Mouse (Mus musculus) thymus, postnatal 4 days (tissue): ENCODE results near the gene Sec61a1.
A peak's percentile ranks its signal among the peaks of the same experiment; 100 is the strongest.

Experiments used
- DNase-seq: peaks from one replicate; pipeline ENCODE4 v3.0.0; 2021

Gene Sec61a1

GRCm38 (mm10) chr6:88515971-88516370 is 2.7 kb downstream of the Sec61a1 start:
- DNase-seq: peak; percentile 1

GRCm38 (mm10) chr6:88514546-88514945 is 4.2 kb downstream of the Sec61a1 start:
- no peak for DNase-seq

DNA sequence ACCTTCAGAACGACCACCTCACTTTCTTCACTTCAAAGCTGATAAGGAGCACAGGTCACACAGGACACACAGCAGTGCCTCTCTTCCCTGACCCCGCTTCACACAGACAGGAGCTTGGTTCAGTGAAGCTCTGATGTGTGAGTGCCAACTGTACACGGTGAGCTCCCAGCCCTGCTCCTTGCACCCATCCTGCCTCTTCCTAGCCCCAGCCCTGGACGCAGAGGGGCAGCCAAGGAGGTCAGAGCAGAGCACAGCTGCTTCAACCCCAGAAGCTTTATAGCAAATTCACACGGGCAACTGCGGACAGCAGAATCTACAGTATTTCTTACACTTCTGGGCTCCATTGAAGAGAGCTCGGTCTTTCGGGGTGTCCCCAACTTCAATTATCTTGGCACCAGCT is 4.7 kb downstream of the Sec61a1 start:
- no peak for DNase-seq

- DNase-seq: no peak
These were observed 15.7 kb downstream of the Sec61a1 start for GRCm38 (mm10) chr6:88503044-88503443.

DNA sequence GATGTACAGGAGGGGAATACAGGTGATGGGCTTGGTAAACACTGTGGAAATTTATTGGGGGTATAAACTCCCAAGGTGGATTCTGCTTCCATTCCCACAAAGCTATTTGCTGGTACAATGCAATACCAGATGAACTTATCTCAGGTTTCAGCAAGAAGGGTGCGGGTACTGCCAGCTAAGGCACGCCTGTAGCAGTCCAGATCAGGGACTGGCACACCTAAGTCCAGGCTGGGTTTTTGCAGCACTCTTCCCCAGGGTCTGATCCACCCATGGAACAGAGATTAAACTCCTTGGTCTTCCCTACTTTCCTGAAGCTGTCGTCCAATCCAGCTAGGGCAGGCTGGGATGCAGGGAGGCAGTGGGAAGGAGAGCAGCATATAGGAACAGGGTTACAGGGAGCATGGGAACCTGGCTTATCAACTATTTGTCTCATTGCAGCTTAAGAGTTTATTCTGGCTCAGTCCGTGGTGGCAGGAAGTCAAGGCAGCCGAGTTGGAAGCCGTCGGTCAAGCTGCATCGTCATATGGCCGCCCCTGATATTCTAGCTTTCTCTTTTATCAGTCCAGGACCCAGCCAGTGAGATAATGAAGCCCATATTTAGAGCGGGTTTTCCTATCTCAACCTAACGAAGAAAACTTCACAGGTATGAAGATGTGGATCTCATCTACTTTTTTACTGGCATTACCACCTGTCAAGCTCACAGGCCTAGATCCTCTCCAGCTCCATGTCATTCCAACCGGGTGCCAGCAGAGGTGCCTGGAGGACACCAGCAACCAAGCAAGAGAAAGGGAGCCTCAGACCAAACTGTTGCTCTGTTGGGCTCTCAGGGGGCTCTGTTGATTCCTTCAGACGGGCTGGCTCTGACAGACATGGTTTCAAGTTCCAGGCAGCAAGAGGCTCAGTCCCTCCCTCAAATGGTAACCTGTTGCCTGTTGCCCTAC is 16.4 kb downstream of the Sec61a1 start:
- no peak for DNase-seq

DNA sequence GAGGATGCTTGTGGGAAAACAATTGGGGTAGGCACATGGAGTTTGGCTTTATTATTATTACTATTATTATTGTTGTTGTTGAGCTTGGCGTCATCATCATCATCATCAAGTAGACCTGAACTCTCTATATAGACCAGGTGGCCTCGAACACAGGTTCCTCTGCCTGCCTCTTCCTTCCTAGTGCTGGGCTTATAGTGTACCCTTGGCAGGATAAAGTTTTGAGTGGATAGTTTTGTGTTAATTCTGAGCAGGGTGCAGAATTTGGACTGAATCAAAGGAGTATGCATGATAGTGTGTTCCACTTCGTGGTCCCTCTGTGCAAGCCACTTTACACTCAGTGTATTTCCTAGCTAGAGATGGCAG is 18.3 kb downstream of the Sec61a1 start:
- no peak for DNase-seq

DNA sequence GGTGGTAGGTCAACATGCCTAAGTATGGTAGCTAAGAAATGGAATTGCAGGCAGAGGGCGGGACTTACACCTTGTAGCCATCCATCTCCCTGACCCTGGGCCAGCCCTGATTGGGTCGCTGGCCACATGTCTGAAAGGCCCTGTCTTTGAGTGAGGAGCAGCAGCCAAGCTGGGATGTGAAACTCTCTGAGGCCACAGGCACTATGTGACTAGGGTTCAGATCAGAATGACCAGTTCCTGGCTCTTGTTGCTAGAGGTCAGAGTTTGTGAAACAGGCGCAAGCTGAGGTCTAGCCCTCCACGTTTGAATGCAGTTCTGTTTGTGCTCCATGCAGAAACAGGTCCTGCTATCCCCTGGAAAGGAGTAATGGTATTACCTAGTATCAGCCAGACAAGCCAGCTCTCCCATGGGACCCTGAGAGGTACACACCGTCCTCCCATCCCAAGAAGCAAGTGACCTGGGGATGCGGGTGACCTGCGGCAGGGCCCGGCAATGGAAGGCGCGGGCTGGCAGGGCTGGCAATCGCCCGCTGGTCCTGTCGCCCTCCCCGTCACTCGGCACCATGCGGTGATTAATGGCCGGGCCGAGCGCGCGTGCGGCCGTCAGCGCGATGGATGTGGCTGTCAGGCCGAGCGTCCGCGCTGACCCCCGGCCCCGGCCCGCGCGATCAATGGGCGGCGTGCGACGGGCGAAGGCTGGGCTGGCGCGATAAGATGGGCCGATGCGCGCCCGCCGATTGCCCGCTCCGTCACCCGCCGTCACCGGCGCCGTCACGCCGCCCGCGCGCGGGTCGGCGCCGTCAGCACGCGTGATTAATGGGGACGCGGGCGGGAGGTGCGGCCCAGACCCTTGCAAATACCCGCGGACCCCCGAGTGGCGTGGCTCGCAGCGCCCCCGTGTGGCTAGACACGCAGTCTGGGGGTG is 19.0 kb downstream of the Sec61a1 start:
- DNase-seq: peak; percentile 83

GRCm38 (mm10) chr6:88493712-88494111 is 25.0 kb downstream of the Sec61a1 start:
- no peak for DNase-seq

DNA sequence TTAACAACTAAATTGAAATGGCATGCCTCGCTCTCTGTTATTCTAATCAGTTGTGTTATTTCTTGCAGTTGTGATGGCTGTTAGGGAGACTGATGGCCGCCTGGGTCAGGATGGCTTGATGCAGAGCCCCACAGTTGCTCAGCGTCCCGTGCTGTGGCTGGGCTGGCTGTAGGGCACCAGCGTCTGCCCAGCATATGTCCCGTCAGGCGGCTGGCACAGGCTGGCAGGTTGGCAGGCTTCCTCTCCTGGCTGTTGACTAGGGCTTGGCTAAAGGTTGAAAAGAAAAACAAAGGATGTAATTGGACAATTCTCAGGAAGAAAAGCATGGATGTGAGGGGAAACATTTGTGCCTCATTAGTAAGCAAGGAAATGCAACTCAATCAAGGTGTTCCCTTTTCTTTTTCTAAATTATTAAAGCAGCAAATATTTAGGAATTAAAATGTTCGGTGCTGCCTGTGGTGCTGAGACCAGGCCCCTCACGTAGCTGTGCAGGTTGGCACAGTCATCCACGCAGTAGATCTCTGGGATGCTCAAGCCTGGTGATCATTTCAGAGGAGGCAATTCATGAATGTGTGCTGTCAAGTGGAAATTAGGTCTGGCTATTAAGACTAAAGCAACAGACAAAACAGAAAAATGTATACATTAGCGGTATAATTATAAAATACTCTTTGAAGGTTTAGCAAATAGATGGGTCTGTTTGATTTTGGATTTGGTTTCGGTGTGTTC is 27.9 kb downstream of the Sec61a1 start:
- no peak for DNase-seq

DNA sequence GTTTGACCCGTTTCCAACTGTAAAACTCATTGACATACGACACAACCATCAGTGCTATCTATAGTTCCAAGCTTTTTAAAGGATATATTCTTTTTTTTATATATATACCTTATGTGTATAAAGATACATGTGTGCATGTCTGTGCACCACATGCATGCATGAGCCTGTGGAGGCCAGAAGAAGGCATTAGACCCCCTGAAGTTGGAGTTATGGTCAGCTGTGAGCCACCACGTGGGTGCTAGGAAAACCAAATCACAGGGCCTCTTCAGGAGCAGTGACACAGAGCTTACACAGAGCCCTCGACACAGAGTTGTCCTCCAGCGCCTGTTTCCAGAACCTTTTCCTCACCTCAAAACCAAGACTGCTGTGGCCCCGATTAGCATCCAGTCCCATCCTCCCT is 28.9 kb downstream of the Sec61a1 start:
- no peak for DNase-seq

DNA sequence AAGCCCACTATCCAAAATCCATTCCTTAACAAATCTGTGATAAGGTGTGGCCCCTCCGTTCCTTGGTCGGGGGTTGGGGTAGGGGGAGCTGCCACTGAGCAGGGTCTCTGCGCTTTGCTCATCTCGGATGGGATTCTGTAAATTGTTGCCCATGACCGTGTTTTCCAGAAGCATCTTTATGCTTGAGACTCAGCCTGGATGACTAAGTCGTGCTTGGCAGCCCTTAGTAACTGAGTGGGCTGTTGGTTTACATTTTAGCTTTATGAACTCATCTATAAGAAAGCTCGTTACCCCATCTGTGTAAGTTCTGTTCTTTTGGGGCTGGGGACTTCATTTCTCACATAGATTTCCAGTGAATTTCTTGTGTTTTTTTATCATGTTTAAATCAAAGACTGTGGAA is 29.7 kb downstream of the Sec61a1 start:
- no peak for DNase-seq

GRCm38 (mm10) chr6:88486893-88487292 is 31.8 kb downstream of the Sec61a1 start:
- peak; percentile 86 for DNase-seq

DNA sequence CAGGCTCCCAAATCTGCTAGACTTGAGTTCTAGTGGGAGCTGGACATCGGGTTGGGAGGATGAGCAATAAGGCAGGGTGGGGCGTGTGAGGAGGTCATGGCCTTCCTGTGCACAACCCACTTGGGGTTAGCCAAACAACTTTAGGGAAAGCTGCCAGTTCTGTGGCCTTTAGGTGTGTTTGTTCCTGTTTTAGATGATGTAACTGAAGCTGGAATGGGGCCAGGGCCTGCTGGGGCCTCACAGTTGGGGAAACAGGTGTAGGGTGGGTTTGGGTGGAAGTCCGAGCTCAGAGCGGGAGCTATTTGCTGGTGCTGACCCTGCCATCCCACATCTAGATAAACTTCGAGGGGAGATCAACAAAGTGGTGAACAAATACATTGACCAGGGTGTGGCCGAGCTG is 33.3 kb downstream of the Sec61a1 start:
- DNase-seq: no peak

- no peak for DNase-seq
These were observed 34.8 kb downstream of the Sec61a1 start for GRCm38 (mm10) chr6:88483913-88484312.

DNA sequence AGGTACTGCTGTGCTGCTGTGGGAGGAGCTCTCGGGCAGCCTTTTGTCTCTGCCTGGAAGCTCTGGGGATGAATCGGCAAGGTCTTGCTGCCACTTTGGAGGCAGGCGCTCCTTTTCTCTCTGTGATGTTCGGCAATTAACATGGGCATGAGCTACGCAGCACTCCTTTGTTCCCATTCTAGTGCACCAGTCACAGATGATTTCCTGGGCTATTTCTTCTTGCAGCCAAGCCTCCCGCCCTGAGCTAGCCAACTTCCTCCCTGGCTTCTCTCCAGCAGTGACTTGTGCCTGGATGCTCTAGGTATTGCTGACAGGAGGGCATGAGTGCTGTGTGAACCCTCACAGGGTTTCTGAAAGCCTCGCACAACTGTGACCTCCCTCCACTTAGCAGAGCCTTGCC is 35.6 kb downstream of the Sec61a1 start:
- DNase-seq: no peak

- no peak for DNase-seq
These were observed 38.3 kb downstream of the Sec61a1 start for GRCm38 (mm10) chr6:88480421-88480820.

DNA sequence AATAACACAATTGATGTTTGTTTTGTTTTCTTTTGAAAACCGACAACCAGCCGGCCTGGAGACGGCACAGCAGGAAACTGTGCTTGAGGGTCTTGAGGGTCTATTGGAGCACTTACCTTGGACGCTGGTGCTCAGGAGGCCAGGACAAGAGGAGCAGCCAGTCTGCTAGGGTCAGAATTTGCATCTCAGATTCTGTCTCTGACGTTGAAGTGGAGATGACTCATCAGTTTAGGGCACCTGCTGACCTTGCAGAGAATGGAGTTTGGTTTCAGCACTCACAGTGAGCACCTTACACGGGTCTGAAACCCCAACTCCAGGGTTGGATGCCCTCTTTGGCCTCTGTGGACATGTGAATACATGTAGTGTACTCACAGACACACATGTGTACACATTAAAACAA is 48.8 kb downstream of the Sec61a1 start:
- no peak for DNase-seq

GRCm38 (mm10) chr6:88465181-88465920 is 53.4 kb downstream of the Sec61a1 start, which contains the start of gene Ruvbl1:
TSS of gene Ruvbl1 (plus strand) at chr6:88465409.
- peak; percentile 88 for DNase-seq

GRCm38 (mm10) chr6:88454545-88454944 is 64.2 kb downstream of the Sec61a1 start:
- DNase-seq: no peak
